Mouse (Mus musculus) embryonic fibroblast, embryonic 13.5 days (primary cell): Measurements from ENCODE around the gene Fgd5.

Experiments
- CTCF ChIP-seq: IDR thresholded peaks from 2 replicates; pipeline ENCODE4 v1.5.1; 2011; ENCODE audit warnings: mild to moderate bottlenecking, control low read depth, low read length, moderate library complexity, borderline replicate concordance; ENCODE audit not compliant: insufficient read depth
- POLR2A ChIP-seq: IDR thresholded peaks from 2 replicates; pipeline ENCODE4 v1.6.1; 2011; ENCODE audit warnings: low read depth, mild to moderate bottlenecking, control low read depth, low read length, moderate library complexity

DNA sequence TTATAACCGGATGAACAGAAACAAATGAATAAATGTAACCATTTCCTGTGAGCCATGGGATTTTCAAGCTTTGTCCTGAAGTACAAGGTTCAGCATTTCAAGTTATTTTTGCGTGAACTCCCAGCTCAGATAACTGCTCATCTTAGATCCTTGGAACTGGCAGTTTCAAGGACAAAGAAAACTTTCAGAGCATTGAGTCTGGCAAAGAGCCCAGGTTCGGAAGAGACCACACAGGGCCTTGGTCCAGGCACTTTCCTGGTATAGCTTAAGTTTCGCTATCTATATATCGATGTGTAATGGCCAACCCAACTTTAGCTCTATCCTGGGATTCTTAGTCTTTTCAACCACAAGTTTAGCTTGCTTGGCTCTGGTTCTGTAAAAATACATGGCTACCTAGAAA is 47.4 kb upstream of the Fgd5 start:
- TF ChIP-seq CTCF (no peak), POLR2A (no peak)
